Comparison of ENCODE assay signal across 14 mouse cellular contexts in the genomic region with DNA sequence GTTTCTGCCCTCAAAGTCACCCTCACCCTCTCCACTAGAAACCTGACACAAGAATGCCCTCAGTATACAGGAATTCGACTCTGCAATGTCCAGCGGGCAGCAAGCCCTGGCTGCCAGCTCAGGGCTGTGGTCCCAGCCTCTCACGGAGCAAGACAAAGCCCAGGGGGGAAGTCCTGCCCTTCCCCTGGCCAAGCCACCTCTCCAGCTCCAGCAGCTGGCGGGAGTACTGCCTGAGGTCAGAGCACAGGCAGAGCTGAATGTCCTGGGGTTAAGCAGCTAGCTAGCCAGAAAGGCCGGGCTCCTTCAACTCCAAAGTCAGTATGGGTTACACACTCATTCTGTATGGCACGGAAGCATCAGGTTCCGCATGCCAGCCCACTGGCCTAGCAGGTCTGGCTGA.
A peak's percentile ranks its signal among the peaks of the same experiment; 100 is the strongest.
DNase-seq lines count a peak whose midpoint lies in the region; ATAC-seq and TF ChIP-seq lines count a peak whose summit lies in the region.
"Had no signal": no experiment of that assay in that cellular context is flagged by ENCODE, and none has a peak within 500 bp of the region (broad histone marks: within the 10 kb centered on the region; RNA-seq: fewer than 3 reads in every experiment).

No protein-coding gene starts in this region.

- ATAC-seq in heart, embryonic 15.5 days (replicated peaks; ENCODE audit: insufficient number of reproducible peaks, insufficient read depth, low FRiP score, low read depth), result peak; percentile 43; the same call in 1 of the 2 replicates
- ATAC-seq in kidney, postnatal 0 days (replicated peaks; ENCODE audit: low FRiP score, low read depth), result 0 out of 2 replicates have a peak, but pooled peaks have one; percentile 40
- no peak for ATAC-seq in forebrain, embryonic 12.5 days (ENCODE audit: low FRiP score)

- no peak for TF ChIP-seq CTCF in kidney, postnatal 0 days (IDR thresholded peaks at IDR 0.05; ENCODE audit: low read depth)

- H3K4me2 ChIP-seq in heart, embryonic 15.5 days, result no peak overlapping the region
- no peak overlapping the region for H3K4me2 ChIP-seq in kidney, postnatal 0 days (ENCODE audit: low read length)
- no peak overlapping the region for H3K4me2 ChIP-seq in forebrain, embryonic 12.5 days
- H3K4me2 ChIP-seq: hindbrain, embryonic 15.5 days; lung, embryonic 15.5 days had no signal

- H3K36me3 ChIP-seq in heart, embryonic 15.5 days, result no peaks in the 10 kb centered on the region
- H3K36me3 ChIP-seq in kidney, postnatal 0 days (ENCODE audit: insufficient read depth, low read length), result no peaks in the 10 kb centered on the region
- no peaks in the 10 kb centered on the region for H3K36me3 ChIP-seq in forebrain, embryonic 12.5 days (replicated peaks)
- H3K36me3 ChIP-seq: hindbrain, embryonic 15.5 days; lung, embryonic 15.5 days had no signal

- 62% methylated on average over 7 of the region's 7 CpGs for WGBS in heart, embryonic 15.5 days
- 40% methylated on average over 7 of the region's 7 CpGs for WGBS in kidney, postnatal 0 days
- 67% methylated on average over 7 of the region's 7 CpGs for WGBS in forebrain, embryonic 12.5 days

- H3K9ac ChIP-seq in heart, embryonic 15.5 days, result no peak overlapping the region
- H3K9ac ChIP-seq in kidney, postnatal 0 days (ENCODE audit: low read depth, low read length), result no peak overlapping the region
- H3K9ac ChIP-seq in forebrain, embryonic 12.5 days, result no peak overlapping the region
- H3K9ac ChIP-seq: hindbrain, embryonic 15.5 days; lung, embryonic 15.5 days had no signal

- H3K27ac ChIP-seq in heart, embryonic 15.5 days, result no peak overlapping the region
- no peak overlapping the region for H3K27ac ChIP-seq in kidney, postnatal 0 days
- no peak overlapping the region for H3K27ac ChIP-seq in forebrain, embryonic 12.5 days
- H3K27ac ChIP-seq: hindbrain, embryonic 15.5 days; lung, embryonic 15.5 days had no signal

- peak; percentile 83 for DNase-seq in 3134 (ENCODE audit: extremely low read depth, insufficient read length, low spot score)
- peak; percentile 17 to 72 for DNase-seq in adrenal gland, postnatal 36 days
- DNase-seq in kidney, postnatal 0 days (ENCODE audit: low spot score), result peak; percentile 43
- DNase-seq in layer of hippocampus, postnatal 36 days, result no peak
- DNase-seq in frontal cortex, postnatal 10 days (ENCODE audit: low spot score in 2 of 2), result no peak
- DNase-seq in retina, embryonic 14.5 days (ENCODE audit: low spot score), result no peak
- DNase-seq: cerebellum, postnatal 14 days; right cerebral cortex, postnatal 25 days; thymus, postnatal 36 days had no signal

- peaks cover 10% of the 10 kb centered on the region for H3K4me1 ChIP-seq in heart, embryonic 15.5 days (replicated peaks)
- H3K4me1 ChIP-seq in kidney, postnatal 0 days (replicated peaks; ENCODE audit: insufficient read depth, low read length), result no peaks in the 10 kb centered on the region
- no peaks in the 10 kb centered on the region for H3K4me1 ChIP-seq in forebrain, embryonic 12.5 days
- H3K4me1 ChIP-seq: hindbrain, embryonic 15.5 days; lung, embryonic 15.5 days had no signal

- H3K4me3 ChIP-seq in heart, embryonic 15.5 days, result no peak overlapping the region
- H3K4me3 ChIP-seq in kidney, postnatal 0 days (replicated peaks; ENCODE audit: low read depth, low read length), result no peak overlapping the region
- no peak overlapping the region for H3K4me3 ChIP-seq in forebrain, embryonic 12.5 days (replicated peaks)
- H3K4me3 ChIP-seq: hindbrain, embryonic 15.5 days; lung, embryonic 15.5 days had no signal

- no peaks in the 10 kb centered on the region for H3K27me3 ChIP-seq in heart, embryonic 15.5 days
- no peaks in the 10 kb centered on the region for H3K27me3 ChIP-seq in kidney, postnatal 0 days (ENCODE audit: insufficient read depth, low read length)
- H3K27me3 ChIP-seq in forebrain, embryonic 12.5 days, result no peaks in the 10 kb centered on the region
- H3K27me3 ChIP-seq: CH12.LX; hindbrain, embryonic 15.5 days; lung, embryonic 15.5 days had no signal

- H3K9me3 ChIP-seq in heart, embryonic 15.5 days (replicated peaks), result no peaks in the 10 kb centered on the region
- no peaks in the 10 kb centered on the region for H3K9me3 ChIP-seq in kidney, postnatal 0 days (replicated peaks; ENCODE audit: low read length)
- no peaks in the 10 kb centered on the region for H3K9me3 ChIP-seq in forebrain, embryonic 12.5 days
- H3K9me3 ChIP-seq: hindbrain, embryonic 15.5 days; lung, embryonic 15.5 days had no signal

Comparison
In these comparisons a context has a peak if more than half of its experiments do, and no peak if none do; other contexts are left out.
1. DNase-seq: peak in 3134 (single experiment), adrenal gland, postnatal 36 days (2 of 2) and kidney, postnatal 0 days (single experiment); none in layer of hippocampus, postnatal 36 days (0 of 2), frontal cortex, postnatal 10 days (0 of 2) and retina, embryonic 14.5 days (single experiment).